Mouse (Mus musculus): ENCODE measurements at regions not wholly inside any gene's neighbourhood (a gene's known extent, or its start where the extent isn't known, plus 50 kb on each side); places are given as distances from the start of the nearest gene placed in this dataset.

- TF ChIP-seq CTCF (IDR thresholded peaks at IDR 0.05; ENCODE audit: low read depth, low read length) (no peak), POLR2A (IDR thresholded peaks at IDR 0.05; ENCODE audit: extremely low read depth, insufficient read depth, low read length) (no peak)
Observed at GRCm38 (mm10) chr13:52110750-52111149, 264.3 kb downstream of the Gadd45g start.

All from liver, adult 2 months (tissue).